Mouse (Mus musculus) thymus, adult 2 months (tissue): ENCODE data around the gene Ccdc74a.

Experiments
- CTCF ChIP-seq: fragments of 200-500 bp; IDR thresholded peaks from 2 replicates; pipeline ENCODE4 v1.5.1; 2012; ENCODE audit warnings: mild to moderate bottlenecking, control low read depth, low read length, moderate library complexity, borderline replicate concordance; ENCODE audit not compliant: control insufficient read depth, poor library complexity, insufficient read depth; ENCODE audit errors: extremely low read depth
- POLR2A ChIP-seq: fragments of 200-500 bp; IDR thresholded peaks from 2 replicates; pipeline ENCODE4 v1.6.1; 2012; ENCODE audit warnings: mild to moderate bottlenecking, low read length, control low read depth, moderate library complexity; ENCODE audit not compliant: control insufficient read depth, poor library complexity, insufficient read depth; ENCODE audit errors: extremely low read depth

DNA sequence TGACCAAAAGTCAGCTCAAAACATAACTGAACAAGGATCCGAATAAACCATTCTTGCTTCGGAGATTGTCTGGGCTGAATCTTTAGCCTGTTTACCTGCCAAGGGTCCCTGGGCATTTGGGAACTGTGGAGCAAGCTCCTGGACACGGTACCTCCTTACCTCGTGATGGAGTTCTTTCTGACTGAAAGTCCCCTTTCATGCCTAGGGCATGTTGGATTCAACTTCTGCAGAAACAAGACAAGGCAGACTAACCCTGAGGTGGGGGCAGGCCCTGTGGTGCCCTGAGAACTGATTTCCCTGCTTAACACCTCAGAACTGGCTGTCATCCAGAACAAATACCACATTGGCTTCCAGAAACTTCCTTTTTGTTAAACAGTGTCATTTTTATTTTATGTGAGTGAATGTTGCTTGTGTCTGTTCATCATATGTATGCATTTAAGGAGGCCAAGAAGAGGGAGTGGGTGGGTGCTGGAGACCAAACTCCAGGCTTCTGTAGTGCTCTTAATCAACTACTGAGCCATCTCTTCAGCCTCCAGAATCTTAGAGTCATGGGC lies 2.8 kb upstream of the Ccdc74a start:
- no peak for TF ChIP-seq POLR2A
- TF ChIP-seq CTCF = no peak
